Mouse (Mus musculus): Measurements from ENCODE around the gene Theg.

GRCm38 (mm10) chr10:79553691-79554090, 33.4 kb downstream of the Theg start:
- TF ChIP-seq EP300 (optimal IDR thresholded peaks at IDR 0.05) (no peak), CTCF (IDR thresholded peaks at IDR 0.05; ENCODE audit: low read depth) (no peak)
